Mouse (Mus musculus): Measurements from ENCODE around the gene Lnpep. TPM values are rescaled to one million over a fixed set of nuclear protein-coding genes. Genes with fewer than 3 reads are reported as not detected.

The Lnpep gene
- total RNA-seq (2023), result 100 to 1,000 TPM; 121 to 123 TPM

GRCm38 (mm10) chr17:17624957-17625586 is at the start of gene Lnpep:
Gene Lnpep (minus strand): TSS chr17:17625050.

Other genes starting within 250 kb of the Lnpep start
- gene Lix1, start 222.4 kb downstream of the Lnpep start, total RNA-seq (2023), result not detected
- gene Vmn2r90, start 78.7 kb upstream of the Lnpep start, total RNA-seq (2023), result not detected
- gene Spaca6, start 202.1 kb upstream of the Lnpep start, total RNA-seq (2023), result 1 to 10 TPM; 1.5 to 3.3 TPM
- not detected for gene Has1, start 230.2 kb upstream of the Lnpep start, total RNA-seq (2023)